Mouse (Mus musculus) neural tube, embryonic 11.5 days (tissue): Measurements from ENCODE around the gene Slc4a4. TPM values are rescaled to one million over a fixed set of nuclear protein-coding genes. Genes with fewer than 3 reads are reported as not detected.

Source experiments
- ATAC-seq: fragments of 200-750 bp; cut with Nextera tagmentation; 2 replicates; pipeline ENCODE4 v1.8.0; 2017; ENCODE audit warnings: moderate number of reproducible peaks, mild to moderate bottlenecking, moderate TSS enrichment, moderate library complexity; ENCODE audit not compliant: insufficient read depth, low FRiP score, low TSS enrichment
- DNase-seq: peaks from one replicate; pipeline ENCODE4 v3.0.0-alpha.2; 2015; ENCODE audit warnings: low spot score
- H3K27ac ChIP-seq: fragments of 300-500 bp; sonication (generic); 2 replicates; pipeline ENCODE4 v1.5.1; 2014; ENCODE audit warnings: low read depth, mild to moderate bottlenecking, low read length
- H3K27me3 ChIP-seq: fragments of 300-500 bp; sonication (generic); 2 replicates; pipeline ENCODE4 v1.6.1; 2014; ENCODE audit warnings: mild to moderate bottlenecking, low read length, mixed read lengths; ENCODE audit not compliant: control insufficient read depth, insufficient read depth
- H3K36me3 ChIP-seq: fragments of 300-500 bp; sonication (generic); 2 replicates; pipeline ENCODE4 v1.6.1; 2014; ENCODE audit warnings: mild to moderate bottlenecking, low read length, moderate library complexity, mixed read lengths; ENCODE audit not compliant: control insufficient read depth, insufficient read depth
- H3K4me1 ChIP-seq: fragments of 300-500 bp; sonication (generic); 2 replicates; pipeline ENCODE4 v1.6.1; 2014; ENCODE audit warnings: low read length, mixed read lengths; ENCODE audit not compliant: control insufficient read depth, insufficient read depth
- H3K4me2 ChIP-seq: fragments of 300-500 bp; sonication (generic); 2 replicates; pipeline ENCODE4 v1.6.1; 2014; ENCODE audit warnings: low read depth, mild to moderate bottlenecking, moderate library complexity
- H3K4me3 ChIP-seq: fragments of 300-500 bp; sonication (generic); 2 replicates; pipeline ENCODE4 v1.5.1; 2014; ENCODE audit warnings: low read depth, low read length
- H3K9ac ChIP-seq: fragments of 300-500 bp; sonication (generic); 2 replicates; pipeline ENCODE4 v1.6.1; 2014; ENCODE audit warnings: mild to moderate bottlenecking, low read length
- H3K9me3 ChIP-seq: fragments of 300-500 bp; sonication (generic); 2 replicates; pipeline ENCODE4 v1.6.1; 2016; ENCODE audit warnings: low read length; ENCODE audit not compliant: control insufficient read depth
- WGBS: fragments of 180-500 bp; shearing (Covaris S2); extraction: QIAGEN DNeasy Blood & Tissue Kit; methylation state at CpG from one replicate; pipeline ENCODE4 v1.1.7; 2014; 5-methylcytosine and 5-hydroxymethylcytosine counted together
- polyA plus RNA-seq: library from polyadenylated mRNA; unstranded; fragments of >200 nt; fragmentation: Nextera tagmentation; extraction: Ambion mirVana; gene quantifications from 2 replicates; pipeline ENCODE4 v1.2.1, GENCODE M21; 2014

Gene Slc4a4
- polyA plus RNA-seq, 1 experiment from 2014 or later = 1.7 TPM

DNA sequence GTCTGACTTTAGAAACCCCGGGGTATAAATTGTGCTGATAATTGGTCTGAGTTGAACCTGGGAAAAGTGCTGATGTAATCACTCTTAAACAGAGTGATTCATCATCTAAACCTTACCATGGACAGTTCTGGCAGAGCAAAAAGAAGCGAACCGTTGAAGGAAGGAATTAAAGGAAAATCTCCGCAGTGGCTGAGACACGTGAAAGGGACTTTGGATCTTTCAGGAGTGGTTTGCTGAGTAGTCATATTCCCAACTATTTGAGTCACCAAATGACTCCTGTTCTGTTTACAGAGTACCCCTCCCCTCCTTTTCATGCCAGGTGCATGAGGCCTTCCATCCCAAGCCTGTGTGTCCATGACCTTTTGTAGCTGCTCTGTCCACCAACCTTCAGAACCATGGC lies 129.3 kb downstream of the Slc4a4 start:
- DNase-seq = no peak

DNA sequence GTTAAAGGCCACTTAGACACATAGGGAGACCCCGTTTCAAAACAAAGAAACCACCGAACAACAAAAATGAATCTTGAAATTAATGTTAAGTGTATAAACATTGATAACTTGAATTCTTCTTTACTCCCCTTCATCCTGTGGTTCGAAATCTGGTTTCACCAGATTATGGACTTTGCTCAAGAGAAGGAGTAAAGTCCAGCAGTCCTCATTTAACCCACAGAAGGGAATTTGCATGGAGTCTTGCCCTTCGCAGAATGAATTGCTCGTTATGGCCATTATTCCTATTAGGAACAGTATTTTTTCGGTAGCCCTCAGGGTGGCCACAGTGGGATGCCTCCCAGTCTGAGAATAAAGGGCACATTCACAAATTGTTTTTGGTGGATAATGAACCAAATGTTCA lies 131.9 kb downstream of the Slc4a4 start:
- Histone ChIP-seq H3K4me2 (no peak overlapping the region), H3K9me3 (no peaks in the 10 kb centered on the region), H3K4me1 (no peaks in the 10 kb centered on the region), H3K9ac (no peak overlapping the region), H3K4me3 (no peak overlapping the region), H3K36me3 (no peaks in the 10 kb centered on the region), H3K27me3 (no peaks in the 10 kb centered on the region), H3K27ac (no peak overlapping the region)
- ATAC-seq (no peak), DNase-seq (no peak)
- WGBS = 83% methylated on average over 6 of the region's 6 CpGs

More for the DNA sequence above, 129.3 kb downstream of the Slc4a4 start:
- Histone ChIP-seq H3K4me1 (no peaks in the 10 kb centered on the region), H3K27me3 (no peaks in the 10 kb centered on the region), H3K27ac (no peak overlapping the region), H3K9me3 (no peaks in the 10 kb centered on the region), H3K36me3 (no peaks in the 10 kb centered on the region), H3K4me3 (no peak overlapping the region), H3K4me2 (no peak overlapping the region), H3K9ac (no peak overlapping the region)
- WGBS = 86% methylated on average over 5 of the region's 5 CpGs
- no peak for ATAC-seq

DNA sequence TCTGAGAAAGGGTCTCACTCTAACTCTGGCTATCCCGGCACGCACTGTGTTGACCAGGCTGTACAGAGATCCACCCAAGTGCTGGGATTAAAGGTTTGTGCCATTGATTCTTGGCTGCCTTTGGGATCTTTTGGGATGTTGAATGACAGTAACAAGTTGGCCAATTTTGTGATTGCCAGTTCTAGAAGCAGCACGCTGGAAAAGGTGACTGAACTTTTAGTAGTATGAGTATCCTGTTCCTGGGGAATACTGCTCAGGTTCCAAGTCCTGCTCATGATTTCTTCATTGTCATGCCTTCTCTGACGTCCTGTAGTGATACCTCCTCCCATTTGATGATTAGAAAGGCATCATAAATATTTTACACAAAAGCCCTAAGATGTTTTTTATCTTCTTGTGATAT lies 137.8 kb downstream of the Slc4a4 start:
- DNase-seq (no peak), ATAC-seq (no peak)
- no peak overlapping the region for H3K4me2 ChIP-seq
- WGBS = 91% methylated on average over 4 of the region's 4 CpGs
- no peaks in the 10 kb centered on the region for H3K27me3 ChIP-seq
- no peaks in the 10 kb centered on the region for H3K4me1 ChIP-seq
- no peak overlapping the region for H3K9ac ChIP-seq
- no peaks in the 10 kb centered on the region for H3K9me3 ChIP-seq
- no peaks in the 10 kb centered on the region for H3K36me3 ChIP-seq
- H3K27ac ChIP-seq = no peak overlapping the region
- no peak overlapping the region for H3K4me3 ChIP-seq

DNA sequence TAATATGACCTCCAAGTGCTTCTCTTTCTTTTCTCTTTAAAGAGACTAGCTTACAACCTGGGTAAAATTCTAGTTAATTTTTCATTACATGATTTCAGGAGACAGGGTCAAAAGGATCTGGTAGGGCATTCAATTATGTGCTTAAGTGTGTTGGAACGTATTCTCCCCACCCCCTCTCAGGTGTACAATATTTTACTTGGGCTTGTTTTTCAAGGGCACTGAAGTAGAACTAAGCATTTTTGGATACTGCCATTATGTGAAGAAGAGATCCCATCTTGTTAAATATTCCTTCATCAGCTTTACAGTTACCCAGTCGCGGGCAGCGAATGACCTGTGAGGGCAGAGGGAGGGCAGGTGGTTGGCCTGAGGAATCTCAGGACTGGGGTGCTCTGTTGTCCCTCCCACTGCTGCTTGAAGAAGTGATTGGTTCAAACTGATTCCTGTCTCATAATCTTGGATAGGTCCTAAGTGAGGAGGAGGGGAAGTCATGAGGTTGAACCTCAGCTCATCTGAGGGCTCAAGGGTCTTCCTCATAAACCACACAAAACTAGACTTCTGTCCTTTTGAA lies 141.0 kb downstream of the Slc4a4 start:
- H3K9ac ChIP-seq = no peak overlapping the region
- no peaks in the 10 kb centered on the region for H3K9me3 ChIP-seq
- no peak for DNase-seq
- H3K27ac ChIP-seq = no peak overlapping the region
- H3K4me3 ChIP-seq = no peak overlapping the region
- H3K36me3 ChIP-seq = no peaks in the 10 kb centered on the region
- no peaks in the 10 kb centered on the region for H3K4me1 ChIP-seq
- no peak for ATAC-seq
- WGBS = 93% methylated on average over 4 of the region's 4 CpGs
- no peak overlapping the region for H3K4me2 ChIP-seq
- no peaks in the 10 kb centered on the region for H3K27me3 ChIP-seq

DNA sequence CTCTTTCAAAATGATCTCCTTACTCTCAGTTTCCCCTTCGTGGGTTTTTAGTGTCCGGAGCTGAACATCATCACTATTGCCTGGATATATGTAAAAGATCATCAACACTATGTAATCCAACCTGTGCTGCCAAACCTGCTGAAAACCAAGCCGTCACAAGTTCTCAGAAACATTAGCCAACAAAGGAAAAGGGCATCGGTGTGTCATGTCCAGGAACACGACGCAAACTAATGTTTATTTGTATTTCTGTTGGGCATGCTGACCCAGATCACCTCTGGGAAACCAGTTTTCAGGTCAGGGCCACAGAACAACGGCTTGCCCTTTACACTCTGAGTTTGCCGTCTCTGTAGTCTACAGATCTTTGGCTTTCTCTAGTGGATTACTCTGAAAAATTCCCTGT lies 146.0 kb downstream of the Slc4a4 start:
- Histone ChIP-seq H3K27me3 (no peaks in the 10 kb centered on the region), H3K9me3 (no peaks in the 10 kb centered on the region), H3K4me3 (no peak overlapping the region), H3K36me3 (no peaks in the 10 kb centered on the region), H3K4me2 (no peak overlapping the region), H3K27ac (no peak overlapping the region), H3K9ac (no peak overlapping the region), H3K4me1 (no peaks in the 10 kb centered on the region)
- DNase-seq (no peak), ATAC-seq (no peak)
- 89% methylated on average over 8 of the region's 8 CpGs for WGBS

DNA sequence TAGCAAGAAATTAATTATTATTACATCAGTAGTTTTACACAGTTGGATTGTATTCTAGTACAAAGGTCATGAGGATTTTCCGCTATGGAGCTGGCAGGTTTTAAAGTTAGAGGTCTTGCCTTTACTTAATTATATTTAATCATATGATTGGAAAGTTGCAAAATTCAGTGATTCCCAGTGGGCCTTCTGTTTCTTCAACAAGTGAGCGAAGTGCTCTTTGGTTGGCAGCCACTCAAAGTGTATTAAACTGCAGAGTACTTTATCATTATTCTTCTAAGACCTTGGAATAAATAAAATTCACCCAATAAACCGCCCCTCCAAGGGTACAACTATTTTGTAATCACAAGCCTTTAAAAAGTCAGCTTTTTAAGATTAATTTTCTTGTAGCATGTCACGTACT lies 146.6 kb downstream of the Slc4a4 start:
- 93% methylated on average over 4 of the region's 4 CpGs for WGBS
- Histone ChIP-seq H3K9me3 (no peaks in the 10 kb centered on the region), H3K4me2 (no peak overlapping the region), H3K36me3 (no peaks in the 10 kb centered on the region), H3K4me1 (no peaks in the 10 kb centered on the region), H3K27me3 (no peaks in the 10 kb centered on the region), H3K4me3 (no peak overlapping the region), H3K9ac (no peak overlapping the region), H3K27ac (no peak overlapping the region)
- no peak for DNase-seq
- no peak for ATAC-seq

DNA sequence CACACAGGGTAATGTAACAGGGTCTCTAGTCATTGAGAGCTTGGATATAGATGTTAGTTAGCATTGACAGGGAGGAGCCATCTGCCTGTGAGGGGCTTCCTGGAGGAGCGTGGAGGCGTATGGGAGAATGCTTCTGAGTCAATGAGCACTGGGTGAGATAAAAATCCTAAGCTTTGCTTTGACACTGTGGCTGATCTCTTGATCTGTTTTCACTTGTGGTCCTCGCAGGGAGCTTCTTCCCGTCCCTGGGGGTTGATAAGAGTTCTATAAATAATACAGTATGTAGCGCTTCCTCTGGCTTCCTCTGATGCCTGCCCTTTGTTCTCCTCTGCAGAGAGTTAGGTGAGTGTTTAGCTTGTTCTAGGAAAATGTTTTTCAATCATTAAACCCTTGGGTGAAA lies 149.5 kb downstream of the Slc4a4 start:
- no peaks in the 10 kb centered on the region for H3K9me3 ChIP-seq
- H3K27me3 ChIP-seq = no peaks in the 10 kb centered on the region
- H3K27ac ChIP-seq = no peak overlapping the region
- no peak overlapping the region for H3K9ac ChIP-seq
- no peak overlapping the region for H3K4me2 ChIP-seq
- no peak for DNase-seq
- WGBS = 71% methylated on average over 5 of the region's 5 CpGs
- no peaks in the 10 kb centered on the region for H3K4me1 ChIP-seq
- H3K4me3 ChIP-seq = no peak overlapping the region
- ATAC-seq = no peak
- no peaks in the 10 kb centered on the region for H3K36me3 ChIP-seq

DNA sequence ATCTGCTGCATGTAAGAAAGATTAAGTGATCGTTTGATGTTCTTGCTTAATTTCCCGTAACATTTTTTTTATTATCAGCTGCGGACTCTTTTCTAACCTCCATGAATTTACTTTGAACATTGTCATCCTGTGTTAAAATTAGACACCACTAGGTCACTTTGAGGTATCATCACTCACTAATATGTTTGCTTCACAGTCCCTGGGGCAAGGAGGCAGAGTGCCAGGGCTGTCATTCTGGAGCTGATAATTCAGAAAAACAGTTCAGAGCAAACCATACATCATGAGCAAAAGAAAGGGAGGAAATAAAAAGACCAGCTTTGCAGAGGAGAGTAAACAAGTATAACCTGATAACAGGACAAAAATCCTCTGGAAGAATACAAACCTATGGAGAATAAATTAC lies 154.2 kb downstream of the Slc4a4 start:
- Histone ChIP-seq H3K4me2 (no peak overlapping the region), H3K4me1 (no peaks in the 10 kb centered on the region), H3K9ac (no peak overlapping the region), H3K36me3 (no peaks in the 10 kb centered on the region), H3K27me3 (no peaks in the 10 kb centered on the region), H3K4me3 (no peak overlapping the region), H3K27ac (no peak overlapping the region), H3K9me3 (no peaks in the 10 kb centered on the region)
- ATAC-seq = no peak; the same call in 1 of the 2 replicates
- no peak for DNase-seq
- 68% methylated on average over 3 of the region's 3 CpGs for WGBS

DNA sequence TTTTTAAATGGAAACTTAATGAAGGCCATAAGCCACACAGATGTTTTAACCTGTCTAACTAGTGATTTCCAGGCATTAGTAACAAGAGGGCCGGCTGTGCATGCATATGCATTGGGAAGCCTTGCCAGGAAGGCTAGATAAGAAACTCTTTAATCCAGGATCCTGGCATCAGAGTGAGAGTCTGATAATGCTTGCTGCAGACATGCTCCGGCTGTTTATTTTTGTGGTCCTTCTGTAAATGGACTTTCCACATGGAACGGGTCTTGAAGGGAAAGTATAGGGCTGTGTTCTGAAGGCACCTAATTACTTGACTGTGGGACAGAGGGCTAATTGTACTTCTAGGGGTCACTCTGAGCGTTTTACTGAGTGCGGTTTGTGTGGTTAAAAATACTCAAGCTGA lies 157.2 kb downstream of the Slc4a4 start:
- H3K27ac ChIP-seq = no peak overlapping the region
- H3K36me3 ChIP-seq = no peaks in the 10 kb centered on the region
- DNase-seq = no peak
- no peak overlapping the region for H3K9ac ChIP-seq
- no peaks in the 10 kb centered on the region for H3K9me3 ChIP-seq
- no peak overlapping the region for H3K4me3 ChIP-seq
- no peak for ATAC-seq
- H3K27me3 ChIP-seq = no peaks in the 10 kb centered on the region
- no peaks in the 10 kb centered on the region for H3K4me1 ChIP-seq
- 51% methylated on average over 5 of the region's 5 CpGs for WGBS
- H3K4me2 ChIP-seq = no peak overlapping the region
